Mouse (Mus musculus): Measurements from ENCODE around the gene Kcnk3. TPM values are rescaled to one million over a fixed set of nuclear protein-coding genes. Genes with fewer than 3 reads are reported as not detected.
A peak's percentile ranks its signal among the peaks of the same experiment; 100 is the strongest.

Kcnk3 gene
- total and polyA plus RNA-seq, 2 experiments from 2014 or later = 12.7 to 23.2 TPM

GRCm38 (mm10) chr5:30586616-30587015 is 1.4 kb upstream of the Kcnk3 start:
- TF ChIP-seq CTCF (IDR thresholded peaks at IDR 0.05; ENCODE audit: low read depth) = no peak
- no peak overlapping the region for H3K27ac ChIP-seq
- no peak for DNase-seq (ENCODE audit: low spot score)
- no peak for ATAC-seq
- H3K4me3 ChIP-seq (ENCODE audit: low read length) = no peak overlapping the region
- peaks cover 25% of the 10 kb centered on the region for H3K4me1 ChIP-seq (ENCODE audit: insufficient read depth, low read length)
- H3K36me3 ChIP-seq (ENCODE audit: insufficient read depth, low read length) = no peaks in the 10 kb centered on the region
- 58% methylated on average over 3 of the region's 3 CpGs for WGBS
- no peaks in the 10 kb centered on the region for H3K27me3 ChIP-seq (ENCODE audit: insufficient read depth, low read length)
- H3K9ac ChIP-seq (replicated peaks; ENCODE audit: low read length) = no peak overlapping the region
- no peaks in the 10 kb centered on the region for H3K9me3 ChIP-seq (ENCODE audit: low read length)
- no peak overlapping the region for H3K4me2 ChIP-seq (ENCODE audit: low read depth, low read length)

DNA sequence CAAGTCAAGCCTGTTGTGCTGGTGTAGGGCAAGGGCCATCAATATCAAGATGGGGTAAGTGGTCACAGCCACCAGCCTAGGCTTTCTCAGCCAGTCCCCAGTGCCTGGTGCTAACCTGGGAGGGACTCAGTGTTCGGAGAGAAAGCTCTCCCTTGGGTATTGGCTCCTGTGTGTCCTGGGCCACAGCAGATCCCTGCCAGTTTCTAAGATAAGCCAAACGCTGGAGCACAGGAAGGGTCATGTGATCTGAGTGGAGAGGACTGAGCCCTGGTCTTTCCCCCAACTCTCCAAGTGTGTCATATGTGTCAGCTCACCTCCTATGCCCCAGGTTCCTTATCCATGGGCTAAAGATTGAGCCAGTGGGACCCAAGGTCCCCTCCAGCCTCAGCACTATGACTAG is 869 bp upstream of the Kcnk3 start:
- no peak for DNase-seq (ENCODE audit: low spot score)
- Histone ChIP-seq H3K9me3 (ENCODE audit: low read length) (no peaks in the 10 kb centered on the region), H3K27me3 (ENCODE audit: insufficient read depth, low read length) (no peaks in the 10 kb centered on the region), H3K36me3 (ENCODE audit: insufficient read depth, low read length) (no peaks in the 10 kb centered on the region), H3K4me1 (ENCODE audit: insufficient read depth, low read length) (peaks cover 29% of the 10 kb centered on the region), H3K9ac (replicated peaks; ENCODE audit: low read length) (no peak overlapping the region), H3K4me3 (ENCODE audit: low read length) (peak overlapping the region; percentile 62; the same call in 1 of the 2 replicates), H3K27ac (no peak overlapping the region), H3K4me2 (ENCODE audit: low read depth, low read length) (peak overlapping the region; percentile 82)
- ATAC-seq = no peak
- 20% methylated on average over 2 of the region's 2 CpGs for WGBS
- no peak for TF ChIP-seq CTCF (IDR thresholded peaks at IDR 0.05; ENCODE audit: low read depth)

DNA sequence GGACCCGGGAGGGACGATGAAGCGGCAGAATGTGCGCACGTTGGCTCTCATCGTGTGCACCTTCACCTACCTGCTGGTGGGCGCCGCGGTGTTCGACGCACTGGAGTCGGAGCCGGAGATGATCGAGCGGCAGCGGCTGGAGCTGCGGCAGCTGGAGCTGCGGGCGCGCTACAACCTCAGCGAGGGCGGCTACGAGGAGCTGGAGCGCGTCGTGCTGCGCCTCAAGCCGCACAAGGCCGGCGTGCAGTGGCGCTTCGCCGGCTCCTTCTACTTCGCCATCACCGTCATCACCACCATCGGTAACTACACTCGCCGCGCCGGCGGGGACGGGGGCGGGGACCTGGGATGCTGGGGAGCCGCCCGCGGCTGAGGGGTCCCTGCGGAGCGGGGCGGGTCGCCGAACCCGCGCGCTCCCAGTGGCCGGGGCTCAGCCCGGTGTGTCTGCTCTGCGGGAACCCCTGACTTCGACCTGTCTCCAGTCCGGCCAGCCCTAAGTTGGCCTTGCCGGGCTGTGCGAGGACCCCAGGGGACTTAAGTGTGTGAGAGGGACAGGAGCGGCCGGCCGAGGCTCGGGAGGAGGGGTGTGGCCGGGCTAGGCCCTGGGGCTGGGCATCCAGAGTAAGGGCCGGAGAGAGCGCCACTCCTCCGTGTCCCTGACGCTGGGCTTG is 465 bp downstream of the Kcnk3 start:
- peak overlapping the region; percentile 82 for H3K4me2 ChIP-seq (ENCODE audit: low read depth, low read length)
- peaks cover 35% of the 10 kb centered on the region for H3K4me1 ChIP-seq (ENCODE audit: insufficient read depth, low read length)
- H3K27me3 ChIP-seq (ENCODE audit: insufficient read depth, low read length) = no peaks in the 10 kb centered on the region
- peak overlapping the region; percentile 62 for H3K4me3 ChIP-seq (ENCODE audit: low read length)
- no peaks in the 10 kb centered on the region for H3K36me3 ChIP-seq (ENCODE audit: insufficient read depth, low read length)
- H3K27ac ChIP-seq = peak overlapping the region; percentile 81
- H3K9me3 ChIP-seq (ENCODE audit: low read length) = no peaks in the 10 kb centered on the region
- ATAC-seq (peak; percentile 39), DNase-seq (ENCODE audit: low spot score) (peak; percentile 72)
- WGBS = 2% methylated on average over 56 of the region's 70 CpGs
- TF ChIP-seq CTCF (IDR thresholded peaks at IDR 0.05; ENCODE audit: low read depth) = no peak
- H3K9ac ChIP-seq (replicated peaks; ENCODE audit: low read length) = peak overlapping the region; percentile 76

- H3K27ac ChIP-seq = peak overlapping the region; percentile 81; the same call in 1 of the 2 replicates
- peak overlapping the region; percentile 82 for H3K4me2 ChIP-seq (ENCODE audit: low read depth, low read length)
- no peak for ATAC-seq
- WGBS = 23% methylated on average over 4 of the region's 4 CpGs
- H3K9ac ChIP-seq (replicated peaks; ENCODE audit: low read length) = peak overlapping the region; percentile 76
- no peaks in the 10 kb centered on the region for H3K27me3 ChIP-seq (ENCODE audit: insufficient read depth, low read length)
- no peaks in the 10 kb centered on the region for H3K9me3 ChIP-seq (ENCODE audit: low read length)
- H3K4me3 ChIP-seq (ENCODE audit: low read length) = peak overlapping the region; percentile 62
- TF ChIP-seq CTCF (IDR thresholded peaks at IDR 0.05; ENCODE audit: low read depth) = no peak
- no peak for DNase-seq (ENCODE audit: low spot score)
- H3K36me3 ChIP-seq (ENCODE audit: insufficient read depth, low read length) = no peaks in the 10 kb centered on the region
- peaks cover 41% of the 10 kb centered on the region for H3K4me1 ChIP-seq (ENCODE audit: insufficient read depth, low read length)
Observed at GRCm38 (mm10) chr5:30589069-30589468, 1.1 kb downstream of the Kcnk3 start.

- H3K4me3 ChIP-seq (ENCODE audit: low read length) = peak overlapping the region; percentile 62
- DNase-seq (ENCODE audit: low spot score) = no peak
- no peaks in the 10 kb centered on the region for H3K27me3 ChIP-seq (ENCODE audit: insufficient read depth, low read length)
- H3K9me3 ChIP-seq (ENCODE audit: low read length) = no peaks in the 10 kb centered on the region
- peak overlapping the region; percentile 82 for H3K4me2 ChIP-seq (ENCODE audit: low read depth, low read length)
- H3K4me1 ChIP-seq (ENCODE audit: insufficient read depth, low read length) = peaks cover 43% of the 10 kb centered on the region
- peak overlapping the region; percentile 13; the same call in 1 of the 2 replicates for H3K9ac ChIP-seq (replicated peaks; ENCODE audit: low read length)
- 73% methylated on average over 3 of the region's 3 CpGs for WGBS
- no peak for ATAC-seq
- TF ChIP-seq CTCF (IDR thresholded peaks at IDR 0.05; ENCODE audit: low read depth) = no peak
- no peak overlapping the region for H3K27ac ChIP-seq
- no peaks in the 10 kb centered on the region for H3K36me3 ChIP-seq (ENCODE audit: insufficient read depth, low read length)
Observed at GRCm38 (mm10) chr5:30589546-30589945, 1.6 kb downstream of the Kcnk3 start.

GRCm38 (mm10) chr5:30590231-30590630 is 2.3 kb downstream of the Kcnk3 start:
- peaks cover 43% of the 10 kb centered on the region for H3K4me1 ChIP-seq (ENCODE audit: insufficient read depth, low read length)
- ATAC-seq (no peak), DNase-seq (ENCODE audit: low spot score) (no peak)
- no peaks in the 10 kb centered on the region for H3K9me3 ChIP-seq (ENCODE audit: low read length)
- H3K4me2 ChIP-seq (ENCODE audit: low read depth, low read length) = peak overlapping the region; percentile 82; the same call in 1 of the 2 replicates
- H3K27ac ChIP-seq = no peak overlapping the region
- H3K27me3 ChIP-seq (ENCODE audit: insufficient read depth, low read length) = no peaks in the 10 kb centered on the region
- TF ChIP-seq CTCF (IDR thresholded peaks at IDR 0.05; ENCODE audit: low read depth) = no peak
- 78% methylated on average over 5 of the region's 5 CpGs for WGBS
- H3K4me3 ChIP-seq (ENCODE audit: low read length) = no peak overlapping the region
- no peaks in the 10 kb centered on the region for H3K36me3 ChIP-seq (ENCODE audit: insufficient read depth, low read length)
- no peak overlapping the region for H3K9ac ChIP-seq (replicated peaks; ENCODE audit: low read length)

- 0 out of 2 replicates have a peak, but pooled peaks have one; percentile 34 for ATAC-seq
- WGBS = 36% methylated on average over 5 of the region's 5 CpGs
- H3K4me2 ChIP-seq (ENCODE audit: low read depth, low read length) = 0 out of 2 replicates have a peak overlapping the region, but pooled peaks have one; percentile 14
Observed at GRCm38 (mm10) chr5:30591205-30591731, 3.3 kb downstream of the Kcnk3 start.

More at GRCm38 (mm10) chr5:30591205-30591731, 3.3 kb downstream of the Kcnk3 start:
- Histone ChIP-seq H3K9ac (replicated peaks; ENCODE audit: low read length) (no peak overlapping the region), H3K27me3 (ENCODE audit: insufficient read depth, low read length) (no peaks in the 10 kb centered on the region), H3K9me3 (ENCODE audit: low read length) (no peaks in the 10 kb centered on the region), H3K4me3 (ENCODE audit: low read length) (no peak overlapping the region), H3K36me3 (ENCODE audit: insufficient read depth, low read length) (no peaks in the 10 kb centered on the region), H3K4me1 (ENCODE audit: insufficient read depth, low read length) (peaks cover 43% of the 10 kb centered on the region), H3K27ac (no peak overlapping the region)
- TF ChIP-seq CTCF (IDR thresholded peaks at IDR 0.05; ENCODE audit: low read depth) = no peak
- DNase-seq (ENCODE audit: low spot score) = peak; percentile 73

All from hindbrain, postnatal 0 days (tissue).